Mouse (Mus musculus) liver, adult (tissue): ENCODE data around the gene Acsl5.

Source experiments
- GATA4 ChIP-seq: IDR thresholded peaks from 2 replicates; pipeline ENCODE4 v1.6.1; 2014; ENCODE audit warnings: mild to moderate bottlenecking, low read length; ENCODE audit not compliant: insufficient replicate concordance

Acsl5 gene

DNA sequence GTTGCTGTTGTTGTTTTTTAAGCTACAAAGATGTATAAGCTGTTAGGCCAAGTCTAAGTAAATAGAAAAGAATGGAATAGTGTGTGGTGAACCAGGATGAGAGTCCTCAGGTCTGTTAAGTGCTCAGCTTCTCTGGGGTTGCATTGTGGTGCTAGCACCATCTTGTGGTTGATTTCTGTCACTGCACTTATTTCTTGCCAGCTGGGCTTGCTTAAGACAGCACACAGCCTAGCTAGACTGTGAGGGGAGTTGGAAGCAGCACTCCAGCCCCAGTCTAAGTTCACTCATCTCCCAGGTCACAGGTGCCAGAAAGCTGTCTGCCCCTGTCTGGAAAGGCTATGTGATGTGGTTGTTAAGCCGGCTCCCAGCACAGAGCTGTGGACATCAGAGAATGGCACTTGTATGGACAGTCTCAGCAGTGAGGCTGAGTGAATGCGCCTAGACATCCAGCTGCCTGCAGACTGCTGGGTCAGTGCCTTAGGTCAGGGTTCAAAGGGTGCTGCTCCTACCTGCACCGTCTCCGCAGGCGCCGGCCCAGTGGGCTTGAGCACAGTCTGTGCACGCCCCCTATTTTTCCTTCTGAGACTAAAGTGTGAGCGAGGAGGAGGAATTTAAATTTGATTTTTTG lies 81.0 kb downstream of the Acsl5 start:
- no peak for TF ChIP-seq GATA4

DNA sequence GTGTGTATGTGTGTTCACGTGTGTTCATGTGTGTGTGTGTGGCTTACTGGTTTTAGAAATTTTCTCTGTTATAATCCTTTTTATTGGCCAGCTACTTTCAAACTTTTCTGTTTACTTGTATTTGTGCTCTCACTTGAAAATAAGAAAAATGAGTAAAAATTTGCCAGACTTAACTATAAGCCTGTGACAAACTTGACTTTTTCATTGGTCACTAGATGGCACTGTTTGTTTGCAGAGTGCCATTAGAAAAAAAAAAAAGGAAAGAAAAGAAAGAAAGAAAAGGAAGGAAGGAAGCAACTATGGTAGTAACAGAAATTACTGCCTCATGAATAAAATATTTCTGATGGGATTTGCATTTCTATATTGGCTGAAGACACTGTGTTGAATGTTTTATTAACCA lies 84.1 kb downstream of the Acsl5 start:
- no peak for TF ChIP-seq GATA4

DNA sequence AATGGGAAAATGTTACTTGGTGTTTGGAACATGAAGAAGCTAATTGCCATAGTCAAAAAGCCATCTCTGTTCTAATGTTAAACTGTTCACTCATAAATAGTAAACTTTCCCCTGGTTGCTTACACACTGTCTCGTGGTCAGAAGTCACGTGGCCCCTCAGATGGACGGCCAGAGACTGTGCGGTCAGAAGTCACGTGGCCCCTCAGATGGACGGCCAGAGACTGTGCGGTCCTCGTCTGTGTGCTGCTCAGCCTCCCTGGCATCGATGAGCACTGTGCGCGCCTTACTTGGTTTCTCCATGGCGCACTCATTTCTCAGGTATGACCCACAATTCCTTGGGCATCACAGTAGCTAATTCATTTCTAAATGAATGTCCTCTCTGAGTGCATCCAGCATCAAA lies 84.7 kb downstream of the Acsl5 start:
- no peak for TF ChIP-seq GATA4

DNA sequence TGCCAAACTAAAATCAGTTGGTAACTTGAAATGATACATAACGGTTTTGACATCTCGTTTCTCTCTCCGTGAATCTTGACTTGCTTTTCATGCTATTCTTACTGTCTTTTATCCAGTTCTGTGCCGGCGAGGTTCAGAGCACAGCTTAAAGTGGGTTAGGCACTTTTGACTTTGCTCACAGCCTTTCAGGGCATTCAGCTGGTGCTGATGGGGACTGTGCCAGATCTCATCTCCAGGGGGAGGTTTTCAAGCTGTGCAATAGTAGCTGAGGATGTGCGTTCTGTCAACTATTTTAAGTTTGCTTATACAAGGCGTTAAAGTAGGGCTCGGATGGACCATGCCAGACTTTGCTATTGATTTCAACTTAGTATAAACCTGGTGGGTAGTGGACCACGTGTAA lies 85.3 kb downstream of the Acsl5 start:
- no peak for TF ChIP-seq GATA4

DNA sequence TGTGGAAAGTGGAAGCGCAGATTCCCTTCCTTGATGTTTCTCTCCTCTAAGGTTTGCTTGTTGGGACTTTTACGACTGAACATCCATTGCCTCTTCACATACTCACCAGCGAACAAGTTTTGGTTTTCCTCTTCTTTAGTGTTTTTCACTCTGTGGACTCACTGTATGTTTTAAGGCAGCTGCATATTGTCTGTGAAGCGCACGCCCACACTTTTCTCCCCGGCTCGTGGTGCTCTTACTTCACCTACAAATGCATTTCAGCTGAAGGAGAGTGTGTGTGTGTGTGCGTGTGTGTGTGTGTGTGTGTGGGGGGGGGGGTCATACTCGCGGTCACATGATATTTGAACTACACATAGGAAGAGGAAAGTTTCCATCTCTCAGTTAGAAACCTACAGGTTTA lies 85.9 kb downstream of the Acsl5 start:
- no peak for TF ChIP-seq GATA4

DNA sequence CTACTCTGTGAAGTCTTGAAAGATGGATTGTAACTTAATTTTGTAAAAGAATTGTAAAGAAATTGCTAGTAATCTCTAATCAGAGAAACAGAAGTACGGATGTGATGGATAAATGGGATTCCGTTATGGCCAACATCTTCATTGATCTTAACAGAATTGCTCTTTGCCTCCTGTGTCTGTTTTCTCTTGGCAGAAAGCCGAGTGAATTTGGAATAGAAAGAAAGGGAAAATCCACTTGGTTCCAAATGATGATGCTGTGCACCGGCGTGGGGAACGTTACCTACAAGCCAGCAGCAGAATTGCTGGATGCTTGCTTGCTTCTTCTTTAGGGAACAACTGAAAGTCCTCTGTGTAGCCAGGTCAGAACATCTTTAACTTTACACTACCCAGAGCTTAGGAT lies 88.8 kb downstream of the Acsl5 start:
- no peak for TF ChIP-seq GATA4

DNA sequence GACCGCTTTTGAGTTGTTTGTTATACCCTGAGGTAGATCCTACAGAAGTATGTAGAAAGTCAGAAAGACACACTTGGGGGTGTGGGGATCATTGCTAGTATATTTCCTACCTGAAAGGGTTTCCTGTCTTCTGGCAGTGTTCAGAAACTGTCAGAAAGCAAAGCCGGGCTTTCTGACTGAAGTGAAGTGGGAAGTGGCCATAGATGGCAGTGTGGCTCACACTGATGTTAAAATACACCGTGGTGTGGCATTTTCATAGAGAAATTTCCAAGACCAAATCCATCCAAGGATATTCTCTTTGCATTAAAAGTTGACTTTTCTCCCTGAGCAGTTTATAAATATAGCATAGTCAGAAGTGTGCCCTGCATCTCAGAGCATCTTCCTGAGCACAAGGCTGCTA lies 89.6 kb downstream of the Acsl5 start:
- TF ChIP-seq GATA4, result no peak

DNA sequence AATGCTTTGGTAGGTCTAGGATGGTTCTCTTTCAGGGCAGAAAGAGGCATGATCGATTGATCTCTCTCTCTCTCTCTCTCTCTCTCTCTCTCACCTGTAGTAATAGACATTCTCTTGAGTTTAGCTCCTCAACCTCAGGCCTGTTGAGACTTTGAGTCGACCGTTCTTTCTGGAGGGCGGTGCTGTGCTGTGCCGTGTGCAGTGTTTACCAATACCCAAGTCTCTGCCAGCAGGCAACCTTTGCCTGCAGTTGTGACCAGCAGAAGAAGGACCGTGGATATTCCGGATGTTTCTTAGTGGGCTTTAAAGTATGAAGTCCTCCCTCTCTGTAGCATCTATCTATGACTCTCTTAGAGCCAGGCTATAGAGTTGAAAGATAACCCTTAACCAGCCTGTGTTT lies 90.7 kb downstream of the Acsl5 start:
- TF ChIP-seq GATA4, result no peak

DNA sequence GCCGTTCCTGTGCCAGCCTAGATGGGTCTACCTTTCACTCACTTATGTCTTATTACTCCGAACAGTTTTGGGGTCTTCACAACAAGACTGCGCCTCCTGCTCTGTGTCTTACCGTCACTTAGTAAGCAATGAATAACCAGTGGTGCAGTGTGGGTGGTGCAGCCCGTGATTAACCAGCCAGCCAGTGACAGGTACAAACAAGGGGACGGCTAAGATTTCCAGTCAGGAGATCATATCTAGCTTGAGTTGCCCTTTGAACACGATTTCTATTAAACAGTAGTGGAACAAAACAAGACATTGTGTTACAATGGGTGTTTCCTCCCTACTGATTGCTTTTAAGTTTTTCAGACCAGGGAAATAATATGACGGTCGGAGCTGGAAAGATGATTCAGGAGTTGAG lies 91.5 kb downstream of the Acsl5 start:
- TF ChIP-seq GATA4, result no peak
